Mouse (Mus musculus): Measurements from ENCODE around the gene Lrp3. TPM values are rescaled to one million over a fixed set of nuclear protein-coding genes. Genes with fewer than 3 reads are reported as not detected.

Lrp3 gene
- total RNA-seq, 2 experiments from 2014 or later = 17.7 to 20.0 TPM

Other genes with a start within 250 kb of the Lrp3 start
- 10 to 100 TPM; 57.2 to 70.4 TPM for gene Cebpg, start 158.9 kb downstream of the Lrp3 start, total RNA-seq (2021)
- 100 to 1,000 TPM; 102 to 266 TPM for gene Cebpa, start 96.2 kb downstream of the Lrp3 start, total RNA-seq (2021)
- gene Slc7a10, start 29.1 kb downstream of the Lrp3 start, total RNA-seq (2021) = 10 to 100 TPM in 1 of 2 experiments, 1 to 10 TPM in 1; 8.6 to 19.4 TPM
- gene Gpatch1, start 102.9 kb upstream of the Lrp3 start, total RNA-seq (2021) = 10 to 100 TPM; 15.4 to 16.7 TPM
- 1 to 10 TPM; 1.7 to 2.4 TPM for gene Rhpn2, start 118.7 kb upstream of the Lrp3 start, total RNA-seq (2021)
- gene Faap24, start 181.3 kb upstream of the Lrp3 start, total RNA-seq (2021) = 1 to 10 TPM; 5.2 to 6.9 TPM
- 10 to 100 TPM; 11.9 to 16.0 TPM for gene Cep89, start 181.5 kb upstream of the Lrp3 start, total RNA-seq (2021)
- not detected for gene Slc7a9, start 233.3 kb upstream of the Lrp3 start, total RNA-seq (2021)

Measured in adrenal gland, adult 18-20 months (tissue).